Mouse (Mus musculus): ENCODE results near the gene Itga1. TPM values are rescaled to one million over a fixed set of nuclear protein-coding genes. Genes with fewer than 3 reads are reported as not detected.

The Itga1 gene
- total RNA-seq, 2 experiments from 2014 or later, result 5.8 to 7.7 TPM

- no peak for DNase-seq (ENCODE audit: low spot score in 2 of 2)
- intact Hi-C loops (cut with DNase I), result no loop called here
Observed at GRCm38 (mm10) chr13:115003444-115004053, 98.2 kb downstream of the Itga1 start.

GRCm38 (mm10) chr13:115002837-115003236 is 98.9 kb downstream of the Itga1 start:
- intact Hi-C loops (cut with DNase I), result no loop called here
- no peak for DNase-seq (ENCODE audit: low spot score in 2 of 2)

GRCm38 (mm10) chr13:115002155-115002554 is 99.6 kb downstream of the Itga1 start:
- intact Hi-C loops (cut with DNase I), result no loop called here
- DNase-seq (ENCODE audit: low spot score in 2 of 2), result no peak

GRCm38 (mm10) chr13:114999582-114999981 is 102.2 kb downstream of the Itga1 start:
- intact Hi-C loops (cut with DNase I), result no loop called here
- DNase-seq (ENCODE audit: low spot score in 2 of 2), result no peak

- DNase-seq (ENCODE audit: low spot score in 2 of 2), result no peak
- intact Hi-C loops (cut with DNase I), result no loop called here
Observed at GRCm38 (mm10) chr13:114998100-114998499, 103.7 kb downstream of the Itga1 start.

GRCm38 (mm10) chr13:114992260-114993014 is 109.3 kb downstream of the Itga1 start:
- intact Hi-C loops (cut with DNase I), result no loop called here
- no peak for DNase-seq (ENCODE audit: low spot score in 2 of 2)

GRCm38 (mm10) chr13:114987668-114988067 is 114.1 kb downstream of the Itga1 start:
- DNase-seq (ENCODE audit: low spot score in 2 of 2), result no peak
- intact Hi-C loops (cut with DNase I), result loop anchor here (5.0 to 10.0 kb wide), 2 partner anchors 110 to 1727 kb away; no protein-coding TSS in a partner anchor

GRCm38 (mm10) chr13:114987161-114987560 is 114.6 kb downstream of the Itga1 start:
- intact Hi-C loops (cut with DNase I), result loop anchor here (5.0 to 10.0 kb wide), 2 partner anchors 110 to 1728 kb away; no protein-coding TSS in a partner anchor
- DNase-seq (ENCODE audit: low spot score in 2 of 2), result no peak

- intact Hi-C loops (cut with DNase I), result loop anchor here (5.0 to 10.0 kb wide), 3 partner anchors 113 to 1730 kb away; no protein-coding TSS in a partner anchor
- no peak for DNase-seq (ENCODE audit: low spot score in 2 of 2)
Observed at GRCm38 (mm10) chr13:114984658-114985057, 117.1 kb downstream of the Itga1 start.

GRCm38 (mm10) chr13:114983116-114983515 is 118.6 kb downstream of the Itga1 start:
- intact Hi-C loops (cut with DNase I), result loop anchor here (5.0 to 10.0 kb wide), 2 partner anchors 234 to 1732 kb away; no protein-coding TSS in a partner anchor

GRCm38 (mm10) chr13:114980831-114981419 is 120.8 kb downstream of the Itga1 start:
- intact Hi-C loops (cut with DNase I), result loop anchor here (5.0 to 10.0 kb wide), 2 partner anchors 236 to 1734 kb away; no protein-coding TSS in a partner anchor

More at GRCm38 (mm10) chr13:114983116-114983515, 118.6 kb downstream of the Itga1 start:
- DNase-seq (ENCODE audit: low spot score in 2 of 2), result no peak

GRCm38 (mm10) chr13:114974484-114975042 is 127.2 kb downstream of the Itga1 start:
- intact Hi-C loops (cut with DNase I), result no loop called here
- DNase-seq (ENCODE audit: low spot score in 2 of 2), result no peak

More at GRCm38 (mm10) chr13:114980831-114981419, 120.8 kb downstream of the Itga1 start:
- DNase-seq (ENCODE audit: low spot score in 2 of 2), result no peak

- intact Hi-C loops (cut with DNase I), result no loop called here
- no peak for DNase-seq (ENCODE audit: low spot score in 2 of 2)
Observed at GRCm38 (mm10) chr13:114971905-114972304, 129.9 kb downstream of the Itga1 start.

- intact Hi-C loops (cut with DNase I), result loop anchor here (1.0 to 10.0 kb wide), 2 partner anchors 133 to 1089 kb away; no protein-coding TSS in a partner anchor
- peak; percentile 70 to 80 for DNase-seq (ENCODE audit: low spot score in 2 of 2)
Observed at GRCm38 (mm10) chr13:114964233-114964632, 137.5 kb downstream of the Itga1 start.

- intact Hi-C loops (cut with DNase I), result no loop called here
- no peak for DNase-seq (ENCODE audit: low spot score in 2 of 2)
Observed at GRCm38 (mm10) chr13:114954516-114954915, 147.2 kb downstream of the Itga1 start.

GRCm38 (mm10) chr13:114933541-114933940 is 168.2 kb downstream of the Itga1 start:
- intact Hi-C loops (cut with DNase I), result no loop called here
- no peak for DNase-seq (ENCODE audit: low spot score in 2 of 2)

- DNase-seq (ENCODE audit: low spot score in 2 of 2), result peak; percentile 7 to 11
- intact Hi-C loops (cut with DNase I), result no loop called here
Observed at GRCm38 (mm10) chr13:114931775-114932294, 169.9 kb downstream of the Itga1 start, which contains the start of gene Itga2. TSS of gene Itga2 (minus strand) at chr13:114932100.

GRCm38 (mm10) chr13:114930996-114931649 is 170.6 kb downstream of the Itga1 start:
- intact Hi-C loops (cut with DNase I), result no loop called here
- DNase-seq (ENCODE audit: low spot score in 2 of 2), result peak; percentile 9 to 10

- DNase-seq (ENCODE audit: low spot score in 2 of 2), result no peak
- intact Hi-C loops (cut with DNase I), result no loop called here
Observed at GRCm38 (mm10) chr13:114924785-114925184, 177.0 kb downstream of the Itga1 start.
